Mouse (Mus musculus): ENCODE measurements around the gene Ramp2. TPM values are rescaled to one million over a fixed set of nuclear protein-coding genes. Genes with fewer than 3 reads are reported as not detected.

Gene Ramp2
- polyA plus RNA-seq, 1 experiment from 2014 or later: 21.8 TPM

DNA sequence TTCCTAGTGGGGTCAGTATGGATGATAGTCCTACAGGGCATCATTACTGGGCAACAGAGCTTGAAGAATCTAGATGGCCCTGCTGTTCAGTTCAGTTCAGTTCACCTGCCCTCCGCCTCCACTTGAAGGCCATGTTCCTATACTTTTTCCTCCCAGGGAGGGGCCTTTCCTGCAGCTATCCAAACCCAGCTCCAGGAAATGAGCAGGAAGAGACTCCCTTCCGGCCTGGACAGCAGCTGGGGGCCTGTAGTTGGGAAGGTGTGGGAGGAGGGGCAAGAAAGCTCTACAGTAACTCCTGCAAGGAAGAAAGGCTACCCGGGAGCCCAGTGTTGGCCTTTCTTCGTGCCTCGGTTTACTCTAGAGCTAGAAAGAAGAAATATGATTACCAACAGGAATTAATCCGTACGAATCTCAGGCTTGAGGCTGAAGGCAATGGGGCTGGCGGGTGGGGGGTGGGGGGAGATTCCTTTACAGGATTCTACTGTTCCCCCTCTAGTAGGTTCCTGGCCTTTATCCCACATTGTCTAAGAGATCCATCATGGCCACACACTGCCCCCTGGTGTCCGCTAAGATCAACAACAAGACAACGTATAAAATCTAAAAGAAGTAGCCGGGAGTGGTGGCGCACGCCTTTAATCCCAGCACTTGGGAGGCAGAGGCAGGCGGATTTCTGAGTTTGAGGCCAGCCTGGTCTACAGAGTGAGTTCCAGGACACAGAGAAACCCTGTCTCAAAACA lies 2.6 kb downstream of the Ramp2 start:
- no peak overlapping the region for H3K27ac ChIP-seq (ENCODE audit: low read length)
- no peak overlapping the region for H3K4me3 ChIP-seq (ENCODE audit: low read depth, low read length)
- H3K9me3 ChIP-seq (replicated peaks; ENCODE audit: control insufficient read depth, low read length): no peaks in the 10 kb centered on the region
- H3K27me3 ChIP-seq (ENCODE audit: control insufficient read depth, insufficient read depth, low read depth, low read length): peaks cover 48% of the 10 kb centered on the region
- no peak for ATAC-seq (ENCODE audit: low read depth)
- H3K4me2 ChIP-seq (ENCODE audit: low read depth, low read length): no peak overlapping the region
- WGBS (ENCODE audit: insufficient replicate concordance): 32% methylated on average over 14 of the region's 14 CpGs
- no peak overlapping the region for H3K9ac ChIP-seq (ENCODE audit: low read depth, low read length)
- peaks cover 9% of the 10 kb centered on the region for H3K4me1 ChIP-seq (ENCODE audit: control insufficient read depth, low read depth, low read length)
- H3K36me3 ChIP-seq (ENCODE audit: control insufficient read depth, insufficient read depth): no peaks in the 10 kb centered on the region

DNA sequence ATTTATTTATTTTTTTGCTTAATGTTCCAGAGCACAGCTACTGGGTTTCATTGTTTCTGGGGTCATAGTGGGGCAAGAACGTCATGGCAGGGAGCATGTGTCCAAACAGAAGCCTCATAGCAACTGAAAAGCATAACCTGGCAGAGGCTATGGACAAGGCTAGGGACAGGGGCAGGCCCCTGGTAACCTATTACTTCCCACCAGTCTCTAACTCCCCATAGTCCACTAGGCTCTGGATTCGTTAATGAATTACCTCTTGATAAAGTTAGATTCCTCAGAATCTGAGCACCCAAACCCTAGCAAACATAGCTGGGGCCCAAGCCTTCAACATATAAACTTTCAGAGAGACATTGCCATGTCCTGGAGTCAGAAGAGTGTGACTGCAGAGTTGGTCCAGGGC lies 5.2 kb downstream of the Ramp2 start:
- peaks cover 22% of the 10 kb centered on the region for H3K4me1 ChIP-seq (ENCODE audit: control insufficient read depth, low read depth, low read length)
- no peaks in the 10 kb centered on the region for H3K36me3 ChIP-seq (ENCODE audit: control insufficient read depth, insufficient read depth)
- no peaks in the 10 kb centered on the region for H3K9me3 ChIP-seq (replicated peaks; ENCODE audit: control insufficient read depth, low read length)
- 50% methylated on average over 2 of the region's 2 CpGs for WGBS (ENCODE audit: insufficient replicate concordance)
- peaks cover 25% of the 10 kb centered on the region for H3K27me3 ChIP-seq (ENCODE audit: control insufficient read depth, insufficient read depth, low read depth, low read length)
- no peak overlapping the region for H3K4me2 ChIP-seq (ENCODE audit: low read depth, low read length)
- no peak overlapping the region for H3K9ac ChIP-seq (ENCODE audit: low read depth, low read length)
- H3K4me3 ChIP-seq (ENCODE audit: low read depth, low read length): no peak overlapping the region
- no peak overlapping the region for H3K27ac ChIP-seq (ENCODE audit: low read length)
- ATAC-seq (ENCODE audit: low read depth): no peak

DNA sequence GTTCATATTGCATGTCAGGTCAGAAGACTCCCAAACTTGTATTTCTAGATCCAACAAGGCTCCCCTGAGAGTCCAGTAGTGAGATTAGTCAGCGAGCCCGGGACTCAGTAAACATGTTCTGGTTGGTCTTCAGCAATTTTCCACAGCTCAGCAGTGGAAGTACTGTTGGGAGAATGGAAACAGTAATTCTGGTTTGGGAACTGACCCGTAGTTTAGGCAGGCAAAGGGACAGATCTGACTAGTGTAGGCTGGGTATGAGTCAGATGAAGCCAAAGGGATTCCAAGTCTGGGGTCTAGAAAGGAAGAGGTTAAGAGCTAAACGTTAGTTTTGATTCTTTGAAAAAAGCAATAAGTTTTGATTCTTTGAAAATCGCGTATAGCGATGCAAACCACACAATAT lies 7.1 kb downstream of the Ramp2 start:
- H3K4me3 ChIP-seq (ENCODE audit: low read depth, low read length): peak overlapping the region; percentile 84
- H3K27ac ChIP-seq (ENCODE audit: low read length): peak overlapping the region; percentile 88
- no peaks in the 10 kb centered on the region for H3K36me3 ChIP-seq (ENCODE audit: control insufficient read depth, insufficient read depth)
- H3K4me2 ChIP-seq (ENCODE audit: low read depth, low read length): peak overlapping the region; percentile 80
- peak overlapping the region; percentile 92 for H3K9ac ChIP-seq (ENCODE audit: low read depth, low read length)
- no peaks in the 10 kb centered on the region for H3K9me3 ChIP-seq (replicated peaks; ENCODE audit: control insufficient read depth, low read length)
- WGBS (ENCODE audit: insufficient replicate concordance): 8% methylated on average over 7 of the region's 7 CpGs
- ATAC-seq (ENCODE audit: low read depth): no peak
- H3K4me1 ChIP-seq (ENCODE audit: control insufficient read depth, low read depth, low read length): peaks cover 28% of the 10 kb centered on the region
- H3K27me3 ChIP-seq (ENCODE audit: control insufficient read depth, insufficient read depth, low read depth, low read length): peaks cover 6% of the 10 kb centered on the region

DNA sequence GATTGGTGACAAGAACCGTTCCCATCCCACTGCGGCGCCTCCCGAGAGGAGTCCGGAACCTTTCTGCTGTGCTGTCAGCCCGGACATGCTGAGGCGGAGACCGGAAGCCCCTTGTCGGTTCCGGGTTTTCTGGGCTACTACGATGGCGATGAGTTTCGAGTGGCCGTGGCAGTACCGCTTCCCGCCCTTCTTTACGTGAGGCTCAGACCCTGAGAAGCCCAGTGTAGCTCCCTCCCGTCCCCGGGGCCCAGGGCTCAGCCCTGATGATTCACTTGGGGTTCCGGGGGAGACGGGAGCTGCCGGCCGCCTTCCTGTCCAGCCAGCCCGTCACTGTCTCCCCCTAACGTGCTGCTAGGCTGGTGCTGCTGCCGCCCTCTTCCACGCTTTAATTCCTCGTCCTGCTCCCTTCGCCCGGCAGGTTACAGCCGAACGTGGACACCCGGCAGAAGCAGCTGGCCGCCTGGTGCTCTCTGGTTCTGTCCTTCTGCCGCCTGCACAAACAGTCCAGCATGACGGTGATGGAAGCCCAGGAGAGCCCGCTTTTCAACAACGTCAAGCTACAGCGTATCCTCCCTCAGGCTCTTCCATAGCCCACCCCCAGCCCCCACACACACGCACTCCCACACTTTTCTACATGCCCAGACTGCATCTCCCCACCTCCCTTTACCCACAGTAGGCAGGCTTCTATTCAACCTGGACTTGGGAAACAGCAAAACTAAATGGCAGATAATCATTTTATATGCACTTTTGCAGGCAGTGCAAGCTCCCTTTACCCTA lies 8.0 kb downstream of the Ramp2 start, which contains the start of gene Vps25:
TSS of gene Vps25 (plus strand) at position 95 of the 777 bp plus-strand sequence.
- ATAC-seq (ENCODE audit: low read depth): peak; percentile 87
- Histone ChIP-seq H3K9ac (ENCODE audit: low read depth, low read length) (peak within 1 kb of the TSS; percentile 92), H3K4me2 (ENCODE audit: low read depth, low read length) (peak within 1 kb of the TSS; percentile 80), H3K4me3 (ENCODE audit: low read depth, low read length) (peak within 1 kb of the TSS; percentile 84), H3K9me3 (replicated peaks; ENCODE audit: control insufficient read depth, low read length) (no peaks in the 10 kb centered on the region), H3K36me3 (ENCODE audit: control insufficient read depth, insufficient read depth) (no peaks in the 10 kb centered on the region), H3K27me3 (ENCODE audit: control insufficient read depth, insufficient read depth, low read depth, low read length) (no peaks in the 10 kb centered on the region), H3K27ac (ENCODE audit: low read length) (peak within 1 kb of the TSS; percentile 88), H3K4me1 (ENCODE audit: control insufficient read depth, low read depth, low read length) (peaks cover 36% of the 10 kb centered on the region)
- WGBS (ENCODE audit: insufficient replicate concordance): 0% methylated on average over 40 of the region's 40 CpGs

DNA sequence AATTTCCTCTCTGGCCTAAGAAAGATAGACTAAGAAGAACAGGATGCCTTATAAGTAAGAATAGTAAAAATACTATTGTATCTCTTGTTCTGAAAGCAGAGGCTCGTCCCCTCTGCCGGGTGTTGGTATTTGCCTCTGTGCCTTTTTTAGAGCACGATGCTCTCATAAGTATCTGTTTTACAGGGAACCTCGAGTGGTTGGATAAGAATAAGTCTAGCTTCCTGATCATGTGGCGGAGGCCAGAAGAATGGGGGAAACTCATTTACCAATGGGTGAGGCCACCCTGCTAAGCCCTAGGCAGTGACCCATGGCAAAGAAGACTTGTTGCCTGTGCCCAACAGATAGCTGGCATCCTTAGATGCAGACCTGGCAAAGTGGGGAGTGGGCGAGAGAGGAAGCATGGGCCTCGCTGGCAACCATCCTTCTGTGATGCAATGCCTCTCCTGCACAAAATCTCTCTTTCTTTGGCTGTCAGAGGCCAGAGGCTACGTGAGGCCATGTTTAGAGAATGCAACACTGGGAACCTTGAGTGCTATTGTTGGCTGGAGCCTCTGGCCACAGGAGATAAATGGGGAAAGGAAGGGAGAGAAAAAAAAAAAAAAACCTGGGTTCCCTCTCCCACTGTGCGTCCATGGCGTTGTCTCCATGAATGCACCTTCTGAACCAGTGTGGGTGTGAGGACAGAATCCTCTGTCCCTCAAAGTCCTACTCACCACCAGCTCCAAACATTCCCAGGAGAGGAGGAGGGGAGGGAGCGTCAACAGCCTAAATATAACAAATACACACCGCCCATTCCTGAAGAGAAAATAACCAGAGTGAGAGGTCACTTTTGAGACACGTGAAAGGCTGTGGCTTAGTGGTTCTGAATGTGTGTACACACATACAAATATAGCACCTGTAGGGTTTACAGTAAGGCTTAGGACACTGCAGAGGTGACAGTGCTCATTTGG lies 10.3 kb downstream of the Ramp2 start:
- ATAC-seq (ENCODE audit: low read depth): no peak
- no peaks in the 10 kb centered on the region for H3K36me3 ChIP-seq (ENCODE audit: control insufficient read depth, insufficient read depth)
- peaks cover under 1% of the 10 kb centered on the region; the same call in 1 of the 2 replicates for H3K27me3 ChIP-seq (ENCODE audit: control insufficient read depth, insufficient read depth, low read depth, low read length)
- no peak overlapping the region for H3K4me2 ChIP-seq (ENCODE audit: low read depth, low read length)
- no peak overlapping the region for H3K9ac ChIP-seq (ENCODE audit: low read depth, low read length)
- peaks cover 54% of the 10 kb centered on the region for H3K4me1 ChIP-seq (ENCODE audit: control insufficient read depth, low read depth, low read length)
- H3K27ac ChIP-seq (ENCODE audit: low read length): peak overlapping the region; percentile 45
- WGBS (ENCODE audit: insufficient replicate concordance): 67% methylated on average over 13 of the region's 13 CpGs
- no peak overlapping the region for H3K4me3 ChIP-seq (ENCODE audit: low read depth, low read length)
- no peaks in the 10 kb centered on the region for H3K9me3 ChIP-seq (replicated peaks; ENCODE audit: control insufficient read depth, low read length)

DNA sequence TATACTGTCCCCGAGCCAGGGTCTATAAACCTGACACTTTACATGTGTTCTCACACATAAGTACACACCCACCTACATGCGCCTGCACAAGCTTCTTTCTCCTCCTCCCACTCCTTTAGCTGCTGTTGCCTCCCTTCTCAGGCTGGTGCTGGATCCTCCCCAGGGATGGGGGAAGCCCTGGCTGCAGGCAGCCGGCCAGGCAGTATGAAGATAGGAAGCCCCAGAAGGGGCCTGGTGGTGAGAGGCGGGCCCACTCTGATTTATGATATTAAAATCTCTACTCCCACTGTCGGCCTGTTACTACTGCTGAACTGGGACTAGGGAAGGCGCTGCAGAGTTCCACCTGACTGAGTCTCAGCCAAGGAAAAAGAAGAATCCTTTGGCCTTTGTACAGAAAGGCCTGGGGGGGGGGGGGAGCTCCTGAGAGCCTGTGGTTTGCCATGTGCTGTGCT lies 13.5 kb downstream of the Ramp2 start:
- Histone ChIP-seq H3K27ac (ENCODE audit: low read length) (peak overlapping the region; percentile 96), H3K9me3 (replicated peaks; ENCODE audit: control insufficient read depth, low read length) (no peaks in the 10 kb centered on the region), H3K9ac (ENCODE audit: low read depth, low read length) (peak overlapping the region; percentile 88), H3K4me3 (ENCODE audit: low read depth, low read length) (peak overlapping the region; percentile 80), H3K4me1 (ENCODE audit: control insufficient read depth, low read depth, low read length) (peaks cover 60% of the 10 kb centered on the region), H3K27me3 (ENCODE audit: control insufficient read depth, insufficient read depth, low read depth, low read length) (peaks cover 30% of the 10 kb centered on the region), H3K4me2 (ENCODE audit: low read depth, low read length) (peak overlapping the region; percentile 98), H3K36me3 (ENCODE audit: control insufficient read depth, insufficient read depth) (no peaks in the 10 kb centered on the region)
- 0 out of 2 replicates have a peak, but pooled peaks have one; percentile 1 for ATAC-seq (ENCODE audit: low read depth)
- 29% methylated on average over 6 of the region's 6 CpGs for WGBS (ENCODE audit: insufficient replicate concordance)

DNA sequence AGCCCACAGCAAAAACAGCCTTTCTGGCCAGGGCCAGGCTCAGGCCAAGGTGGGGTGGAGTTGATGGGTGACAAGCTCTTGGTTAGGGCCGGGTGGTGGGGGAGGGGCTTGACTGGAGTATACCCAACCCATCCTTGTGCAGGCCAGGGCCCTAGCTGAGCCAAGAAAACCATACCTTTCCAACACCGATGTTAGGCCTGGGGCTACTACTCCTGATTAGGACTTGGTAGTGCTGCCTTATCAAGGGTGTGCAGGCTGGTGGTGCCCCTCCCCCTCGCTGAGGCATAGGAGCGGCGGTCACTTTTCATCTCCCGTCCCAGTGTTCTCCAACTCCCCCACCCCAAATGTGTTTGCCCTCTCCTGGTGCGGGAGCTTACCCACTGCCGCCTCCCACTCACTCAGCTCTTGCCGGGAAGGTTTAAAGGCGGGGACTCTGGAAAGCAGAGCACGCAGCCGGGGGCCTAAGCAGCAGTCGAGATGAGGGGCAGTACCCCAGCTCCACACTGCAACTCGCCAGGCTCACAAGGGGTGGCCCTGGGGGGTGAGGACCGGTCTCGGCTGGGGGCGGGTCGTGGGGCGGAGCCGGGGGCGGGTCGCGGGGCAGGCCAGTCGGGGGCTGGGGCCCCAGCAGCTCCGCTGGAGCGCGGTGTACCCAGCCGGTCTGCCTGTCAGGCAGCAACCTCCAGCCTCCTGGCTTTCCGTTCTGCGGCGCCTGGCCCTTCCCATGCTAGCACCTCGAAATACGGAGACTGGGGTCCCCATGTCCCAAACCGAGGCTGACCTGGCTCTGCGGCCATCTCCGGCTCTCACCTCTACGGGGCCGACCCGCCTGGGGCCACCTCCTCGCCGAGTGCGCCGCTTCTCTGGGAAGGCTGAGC lies 14.4 kb downstream of the Ramp2 start, which contains the start of gene Wnk4:
TSS of gene Wnk4 (plus strand) at position 620 of the 878 bp plus-strand sequence.
- peak within 1 kb of the TSS; percentile 98 for H3K4me2 ChIP-seq (ENCODE audit: low read depth, low read length)
- H3K9me3 ChIP-seq (replicated peaks; ENCODE audit: control insufficient read depth, low read length): no peaks in the 10 kb centered on the region
- peak within 1 kb of the TSS; percentile 88 for H3K9ac ChIP-seq (ENCODE audit: low read depth, low read length)
- H3K27ac ChIP-seq (ENCODE audit: low read length): peak within 1 kb of the TSS; percentile 96
- peaks cover 38% of the 10 kb centered on the region for H3K27me3 ChIP-seq (ENCODE audit: control insufficient read depth, insufficient read depth, low read depth, low read length)
- WGBS (ENCODE audit: insufficient replicate concordance): 1% methylated on average over 43 of the region's 43 CpGs
- H3K4me1 ChIP-seq (ENCODE audit: control insufficient read depth, low read depth, low read length): peaks cover 56% of the 10 kb centered on the region
- ATAC-seq (ENCODE audit: low read depth): peak; percentile 92
- H3K36me3 ChIP-seq (ENCODE audit: control insufficient read depth, insufficient read depth): no peaks in the 10 kb centered on the region
- H3K4me3 ChIP-seq (ENCODE audit: low read depth, low read length): peak within 1 kb of the TSS; percentile 80

All from liver, embryonic 16.5 days (tissue).